Mouse (Mus musculus) C2C12 (cell line): Measurements from ENCODE around the gene Akr1c18. TPM values are rescaled to one million over a fixed set of nuclear protein-coding genes. Genes with fewer than 3 reads are reported as not detected.
"Not testable (repeated sequence)": the region's sequence is repeated elsewhere in the genome, so short reads cannot be mapped to it uniquely, and the experiment has no call there.

Experiments
- H3K27me3 ChIP-seq: one replicate; pipeline ENCODE4 v1.6.1; 2011; ENCODE audit not compliant: control insufficient read depth, insufficient read depth, insufficient read length
- H3K36me3 ChIP-seq: one replicate; pipeline ENCODE4 v1.6.1; 2011; ENCODE audit not compliant: control insufficient read depth, insufficient read depth
- H3K4me3 ChIP-seq: one replicate; pipeline ENCODE4 v1.5.1; 2011; ENCODE audit warnings: mild to moderate bottlenecking, control low read depth; ENCODE audit not compliant: poor library complexity, insufficient read depth, severe bottlenecking
- H3K79me2 ChIP-seq: one replicate; pipeline ENCODE4 v1.6.1; 2011; ENCODE audit not compliant: control insufficient read depth, insufficient read depth
- H3K79me3 ChIP-seq: one replicate; pipeline ENCODE4 v1.6.1; 2011; ENCODE audit warnings: low read depth, control low read depth
- H3ac ChIP-seq: one replicate; pipeline ENCODE3; 2011; ENCODE audit warnings: low read depth; ENCODE audit not compliant: control insufficient read depth, insufficient read length
- CEBPB ChIP-seq: IDR thresholded peaks from one replicate; pipeline ENCODE4 v1.6.1; 2011; ENCODE audit warnings: low read depth, mild to moderate bottlenecking, control low read depth, moderate library complexity
- CTCF ChIP-seq: IDR thresholded peaks from one replicate; pipeline ENCODE4 v1.5.1; 2011; ENCODE audit not compliant: control insufficient read depth, insufficient read depth, insufficient read length
- FOSL1 ChIP-seq: IDR thresholded peaks from one replicate; pipeline ENCODE4 v1.8.0; 2011; ENCODE audit warnings: mild to moderate bottlenecking, low read length; ENCODE audit not compliant: poor library complexity, insufficient read depth, severe bottlenecking
- MAX ChIP-seq: IDR thresholded peaks from one replicate; pipeline ENCODE4 v1.6.1; 2011; ENCODE audit warnings: mild to moderate bottlenecking, control low read depth
- MYOD1 ChIP-seq: IDR thresholded peaks from one replicate; pipeline ENCODE4 v1.6.1; 2011; ENCODE audit warnings: low read depth; ENCODE audit not compliant: control insufficient read depth, insufficient read length
- MYOG ChIP-seq: IDR thresholded peaks from one replicate; pipeline ENCODE4 v1.6.1; 2011; ENCODE audit not compliant: control insufficient read depth, insufficient read length; ENCODE audit errors: extremely low read depth
- USF1 ChIP-seq: IDR thresholded peaks from one replicate; pipeline ENCODE4 v1.6.1; 2011; ENCODE audit warnings: low read depth, mild to moderate bottlenecking, control low read depth, moderate library complexity
- polyA plus RNA-seq: library from polyadenylated mRNA; unstranded; fragments of >200 nt; fragmentation: generic; extraction: Trizol; gene quantifications from one replicate; pipeline ENCODE4 v1.2.1, GENCODE M21; 2012; ENCODE audit warnings: missing spikeins

Gene Akr1c18
- polyA plus RNA-seq, 1 experiment: not detected

- TF ChIP-seq MAX: no peak
- no peak for TF ChIP-seq MYOD1
- H3K36me3 ChIP-seq: no peaks in the 10 kb centered on the region
- H3K4me3 ChIP-seq: no peak overlapping the region
- no peaks in the 10 kb centered on the region for H3K79me3 ChIP-seq
- H3K27me3 ChIP-seq: no peaks in the 10 kb centered on the region
- H3ac ChIP-seq: no peak overlapping the region
- no peaks in the 10 kb centered on the region for H3K79me2 ChIP-seq
Measured at GRCm38 (mm10) chr13:4133070-4133469, 17.4 kb downstream of the Akr1c18 start.

GRCm38 (mm10) chr13:4131721-4132120, 18.7 kb downstream of the Akr1c18 start:
- Histone ChIP-seq H3K36me3 (no peaks in the 10 kb centered on the region), H3ac (no peak overlapping the region), H3K79me2 (no peaks in the 10 kb centered on the region), H3K27me3 (no peaks in the 10 kb centered on the region), H3K4me3 (no peak overlapping the region), H3K79me3 (no peaks in the 10 kb centered on the region)
- TF ChIP-seq MYOG: no peak
- no peak for TF ChIP-seq MYOD1
- no peak for TF ChIP-seq USF1
- no peak for TF ChIP-seq CTCF
- no peak for TF ChIP-seq FOSL1
- no peak for TF ChIP-seq MAX
- no peak for TF ChIP-seq CEBPB

GRCm38 (mm10) chr13:4131317-4131716, 19.1 kb downstream of the Akr1c18 start:
- no peaks in the 10 kb centered on the region for H3K36me3 ChIP-seq
- no peak overlapping the region for H3K4me3 ChIP-seq
- H3ac ChIP-seq: no peak overlapping the region
- H3K79me2 ChIP-seq: no peaks in the 10 kb centered on the region
- TF ChIP-seq CTCF (no peak), MYOD1 (no peak), MAX (no peak), CEBPB (no peak), MYOG (no peak), FOSL1 (no peak), USF1 (no peak)
- H3K27me3 ChIP-seq: no peaks in the 10 kb centered on the region
- no peaks in the 10 kb centered on the region for H3K79me3 ChIP-seq

GRCm38 (mm10) chr13:4129100-4129499, 21.4 kb downstream of the Akr1c18 start:
- Histone ChIP-seq H3K79me2 (no peaks in the 10 kb centered on the region), H3K36me3 (no peaks in the 10 kb centered on the region), H3K79me3 (no peaks in the 10 kb centered on the region), H3K4me3 (no peak overlapping the region), H3K27me3 (no peaks in the 10 kb centered on the region), H3ac (no peak overlapping the region)
- TF ChIP-seq MYOD1 (no peak), USF1 (no peak), MAX (no peak), MYOG (no peak), CEBPB (no peak), FOSL1 (no peak), CTCF (no peak)

- H3K79me2 ChIP-seq, H3K36me3 ChIP-seq: not testable (repeated sequence)
Measured at GRCm38 (mm10) chr13:4125846-4126245, 24.6 kb downstream of the Akr1c18 start.

GRCm38 (mm10) chr13:4124471-4124870, 26.0 kb downstream of the Akr1c18 start:
- not testable (repeated sequence) for H3K79me3 ChIP-seq, H3ac ChIP-seq, H3K79me2 ChIP-seq, H3K36me3 ChIP-seq, H3K4me3 ChIP-seq, H3K27me3 ChIP-seq

More at GRCm38 (mm10) chr13:4125846-4126245, 24.6 kb downstream of the Akr1c18 start:
- not testable (repeated sequence) for H3K79me3 ChIP-seq, H3ac ChIP-seq, H3K27me3 ChIP-seq, H3K4me3 ChIP-seq

GRCm38 (mm10) chr13:4123146-4123545, 27.3 kb downstream of the Akr1c18 start:
- Histone ChIP-seq H3K27me3 (no peaks in the 10 kb centered on the region), H3K79me2 (no peaks in the 10 kb centered on the region), H3ac (no peak overlapping the region), H3K36me3 (no peaks in the 10 kb centered on the region), H3K4me3 (no peak overlapping the region), H3K79me3 (no peaks in the 10 kb centered on the region)
- no peak for TF ChIP-seq FOSL1
- TF ChIP-seq MYOG: no peak
- TF ChIP-seq CEBPB: no peak
- TF ChIP-seq CTCF: no peak
- no peak for TF ChIP-seq MYOD1
- TF ChIP-seq USF1: no peak
- no peak for TF ChIP-seq MAX
